Mouse (Mus musculus) E14TG2a.4 (cell line): ENCODE results near the gene Gm12216.
"Not testable (repeated sequence)": the region's sequence is repeated elsewhere in the genome, so short reads cannot be mapped to it uniquely, and the experiment has no call there.

ENCODE experiments used
- CTCF ChIP-seq: conservative IDR thresholded peaks from 2 replicates; pipeline ENCODE4 v1.5.1; 2014; ENCODE audit warnings: low read length
- POU5F1 ChIP-seq: IDR thresholded peaks from 2 replicates; pipeline ENCODE4 v1.6.1; 2014; ENCODE audit warnings: low read length, borderline replicate concordance

DNA sequence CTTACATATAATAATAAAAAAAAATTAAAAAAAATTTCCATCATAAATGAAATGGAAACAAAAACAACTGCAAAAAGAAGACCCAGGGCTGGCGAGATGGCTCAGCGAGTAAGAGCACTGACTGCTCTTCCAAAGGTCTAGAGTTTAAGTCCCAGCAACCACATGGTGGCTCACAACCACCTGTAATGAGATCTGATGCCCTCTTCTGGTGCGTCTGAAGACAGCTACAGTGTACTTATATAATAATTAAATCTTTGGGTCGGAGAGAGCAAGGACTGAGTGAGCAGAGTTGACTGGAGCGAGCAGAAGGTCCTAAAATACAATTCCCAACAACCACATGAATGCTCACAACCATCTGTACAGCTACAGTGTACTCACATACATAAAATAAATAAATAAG, 19.0 kb upstream of the Gm12216 start:
- TF ChIP-seq CTCF, POU5F1: not testable (repeated sequence)
